Mouse (Mus musculus) left cerebral cortex, adult 9 months (tissue): ENCODE data around the gene Cdk9.
A peak's percentile ranks its signal among the peaks of the same experiment; 100 is the strongest.

ENCODE experiments used
- DNase-seq, 2 experiments: peaks; one replicate each; pipeline ENCODE4 v3.0.0; 2022; ENCODE audit warnings: low spot score in 2 of 2

Cdk9 gene

GRCm38 (mm10) chr2:32708643-32709042 is 4.2 kb downstream of the Cdk9 start:
- DNase-seq = no peak

- no peak for DNase-seq
Observed at GRCm38 (mm10) chr2:32706971-32707370, 5.9 kb downstream of the Cdk9 start.

- DNase-seq = no peak
Observed at GRCm38 (mm10) chr2:32705018-32705417, 7.9 kb downstream of the Cdk9 start.

- no peak for DNase-seq
Observed at GRCm38 (mm10) chr2:32704021-32704421, 8.9 kb downstream of the Cdk9 start, which contains the start of gene Fpgs. Gene Fpgs (minus strand): TSS chr2:32704145.

GRCm38 (mm10) chr2:32703046-32703445 is 9.8 kb downstream of the Cdk9 start:
- DNase-seq = no peak

GRCm38 (mm10) chr2:32700966-32701743 is 11.7 kb downstream of the Cdk9 start:
- DNase-seq = no peak

- DNase-seq = no peak
Observed at GRCm38 (mm10) chr2:32699680-32700079, 13.2 kb downstream of the Cdk9 start.

- no peak for DNase-seq
Observed at GRCm38 (mm10) chr2:32694691-32695090, 18.2 kb downstream of the Cdk9 start.

- DNase-seq = peak; percentile 94 to 96
Observed at GRCm38 (mm10) chr2:32693823-32694411, 19.0 kb downstream of the Cdk9 start.

GRCm38 (mm10) chr2:32693282-32693681 is 19.6 kb downstream of the Cdk9 start:
- DNase-seq = no peak

GRCm38 (mm10) chr2:32692496-32692895 is 20.4 kb downstream of the Cdk9 start:
- no peak for DNase-seq

- DNase-seq = no peak
Observed at GRCm38 (mm10) chr2:32691041-32691440, 21.8 kb downstream of the Cdk9 start.

GRCm38 (mm10) chr2:32689420-32689819 is 23.5 kb downstream of the Cdk9 start:
- peak in 1 of 2 experiments; percentile 93 for DNase-seq

- DNase-seq = no peak
Observed at GRCm38 (mm10) chr2:32687562-32687961, 25.3 kb downstream of the Cdk9 start.

GRCm38 (mm10) chr2:32686640-32687039 is 26.2 kb downstream of the Cdk9 start:
- no peak for DNase-seq

- no peak for DNase-seq
Observed at GRCm38 (mm10) chr2:32685807-32686206, 27.1 kb downstream of the Cdk9 start.

GRCm38 (mm10) chr2:32684681-32685428 is 28.0 kb downstream of the Cdk9 start:
- DNase-seq = no peak

GRCm38 (mm10) chr2:32683701-32684100 is 29.2 kb downstream of the Cdk9 start:
- DNase-seq = no peak

- no peak for DNase-seq
Observed at GRCm38 (mm10) chr2:32682721-32683417, 30.0 kb downstream of the Cdk9 start.

GRCm38 (mm10) chr2:32681754-32682153 is 31.1 kb downstream of the Cdk9 start:
- no peak for DNase-seq

GRCm38 (mm10) chr2:32680961-32681650 is 31.8 kb downstream of the Cdk9 start:
- DNase-seq = no peak
